ENCODE assay signal across 8 mouse cellular contexts in genomic region chr2:25318971-25319773, GRCm38 (mm10). TPM values are rescaled to one million over a fixed set of nuclear protein-coding genes. Genes with fewer than 3 reads are reported as not detected.
A peak's percentile ranks its signal among the peaks of the same experiment; 100 is the strongest.
DNase-seq lines count a peak whose midpoint lies in the region; ATAC-seq and TF ChIP-seq lines count a peak whose summit lies in the region.

Gene Grin1 (minus strand): TSS chr2:25319187.

- peaks cover 32% of the 10 kb centered on the region for H3K27me3 ChIP-seq in G1E (ENCODE audit: insufficient read depth, low read length)
- H3K27me3 ChIP-seq in forebrain, embryonic 14.5 days (replicated peaks; ENCODE audit: control insufficient read depth, insufficient read depth, low read length): peaks cover 25% of the 10 kb centered on the region
- H3K27me3 ChIP-seq in hindbrain, embryonic 13.5 days: peaks cover 86% of the 10 kb centered on the region

- ATAC-seq in G1E (ENCODE audit: extremely low read depth, insufficient number of reproducible peaks, low FRiP score, poor library complexity, severe bottlenecking): no peak
- peak; percentile 89 for ATAC-seq in forebrain, embryonic 14.5 days
- peak; percentile 89 for ATAC-seq in hindbrain, embryonic 13.5 days (ENCODE audit: low FRiP score)

- peak within 1 kb of the TSS; percentile 44; the same call in 1 of the 2 replicates for H3K27ac ChIP-seq in forebrain, embryonic 14.5 days (ENCODE audit: low read depth, low read length)
- H3K27ac ChIP-seq in hindbrain, embryonic 13.5 days: peak within 1 kb of the TSS; percentile 85

- H3K36me3 ChIP-seq in G1E (replicated peaks): no peaks in the 10 kb centered on the region
- H3K36me3 ChIP-seq in forebrain, embryonic 14.5 days (ENCODE audit: control insufficient read depth, insufficient read depth, low read length): no peaks in the 10 kb centered on the region
- peaks cover 9% of the 10 kb centered on the region; the same call in 1 of the 2 replicates for H3K36me3 ChIP-seq in hindbrain, embryonic 13.5 days

- peak within 1 kb of the TSS; percentile 34; the same call in 1 of the 2 replicates for H3K4me3 ChIP-seq in G1E (ENCODE audit: low read depth, low read length)
- H3K4me3 ChIP-seq in forebrain, embryonic 14.5 days (ENCODE audit: low read depth, low read length): peak within 1 kb of the TSS; percentile 48
- H3K4me3 ChIP-seq in hindbrain, embryonic 13.5 days: peak within 1 kb of the TSS; percentile 59

- H3K9me3 ChIP-seq in G1E (replicated peaks): peaks cover 8% of the 10 kb centered on the region
- no peaks in the 10 kb centered on the region for H3K9me3 ChIP-seq in forebrain, embryonic 14.5 days (replicated peaks; ENCODE audit: control insufficient read depth, low read length)
- no peaks in the 10 kb centered on the region for H3K9me3 ChIP-seq in hindbrain, embryonic 13.5 days

- H3K9ac ChIP-seq in forebrain, embryonic 14.5 days (ENCODE audit: low read length): peak within 1 kb of the TSS; percentile 61
- peak within 1 kb of the TSS; percentile 76 for H3K9ac ChIP-seq in hindbrain, embryonic 13.5 days

- H3K4me1 ChIP-seq in G1E (ENCODE audit: insufficient read depth, low read depth, low read length): peaks cover 14% of the 10 kb centered on the region
- no peaks in the 10 kb centered on the region for H3K4me1 ChIP-seq in forebrain, embryonic 14.5 days (ENCODE audit: control insufficient read depth, insufficient read depth, low read length)
- H3K4me1 ChIP-seq in hindbrain, embryonic 13.5 days (replicated peaks): peaks cover 26% of the 10 kb centered on the region

- TF ChIP-seq CTCF in G1E (IDR thresholded peaks at IDR 0.05; ENCODE audit: low read depth, low read length): no peak

- peak within 1 kb of the TSS; percentile 67 for H3K4me2 ChIP-seq in forebrain, embryonic 14.5 days (ENCODE audit: low read length)
- H3K4me2 ChIP-seq in hindbrain, embryonic 13.5 days: peak within 1 kb of the TSS; percentile 68

- 9% methylated on average over 58 of the region's 58 CpGs for WGBS in forebrain, embryonic 14.5 days
- WGBS in hindbrain, embryonic 13.5 days: 10% methylated on average over 58 of the region's 58 CpGs

- peak; percentile 25 for DNase-seq in G1E (ENCODE audit: low spot score)
- DNase-seq in c-Kit-positive CD71-positive TER-119-negative erythroid progenitor cells, embryonic 14.5 days (ENCODE audit: low read depth): peak; percentile 55
- DNase-seq in forebrain, embryonic 14.5 days (ENCODE audit: low spot score): peak; percentile 91
- DNase-seq in layer of hippocampus, postnatal 36 days: peak; percentile 86 to 88
- peak; percentile 64 for DNase-seq in lung, postnatal 10 days
- DNase-seq in ovary, postnatal 36 days (ENCODE audit: low spot score): peak; percentile 72
- peak; percentile 68 for DNase-seq in thymus, postnatal 25 days

RNA-seq across cellular contexts. Expression of gene Grin1, which starts in this region (rescaled TPM):
- total RNA-seq in G1E (2014; fragmentation: Nextera tagmentation) (1.7 TPM in 1 of 2 replicates, not detected in the other), G1E (2017) (0.17 and 0.33 TPM in 2 replicates)
- 0.68 and 0.73 TPM in 2 replicates for polyA plus RNA-seq in G1E (2012)
- polyA plus RNA-seq in forebrain, embryonic 14.5 days (2014; fragmentation: Nextera tagmentation; extraction: Ambion mirVana): 17.0 and 21.1 TPM in 2 replicates
- 22.5 and 24.5 TPM in 2 replicates for polyA plus RNA-seq in hindbrain, embryonic 13.5 days (2015; fragmentation: Nextera tagmentation; extraction: Ambion mirVana)
- total RNA-seq in layer of hippocampus, postnatal 36 days (2021): 100 to 1,000 TPM; 420 to 431 TPM

Comparison
In these comparisons a context has a peak if more than half of its experiments do, and no peak if none do; other contexts are left out.
1. RNA of gene Grin1 (total RNA-seq): 420 to 431 TPM in layer of hippocampus, postnatal 36 days; 0.17 to 1.7 TPM in G1E; every median in the first group is over 100 times any median in the second.
2. RNA of gene Grin1 (polyA plus RNA-seq): 22.5 to 24.5 TPM in hindbrain, embryonic 13.5 days and 17.0 to 21.1 TPM in forebrain, embryonic 14.5 days; 0.68 to 0.73 TPM in G1E; every median in the first group is over 10 times any median in the second.
3. DNase-seq: peak in every context shown above with its lines; median percentile 91 in forebrain, embryonic 14.5 days; 87 in layer of hippocampus, postnatal 36 days; 72 in ovary, postnatal 36 days; 68 in thymus, postnatal 25 days; 64 in lung, postnatal 10 days; 55 in c-Kit-positive CD71-positive TER-119-negative erythroid progenitor cells, embryonic 14.5 days; 25 in G1E.
4. Peak in every context shown above with its lines, with median percentiles within 50 percentile points of each other: H3K4me3 ChIP-seq.